Mouse (Mus musculus) forebrain, embryonic 14.5 days (tissue): ENCODE data around the gene Krt90. TPM values are rescaled to one million over a fixed set of nuclear protein-coding genes. Genes with fewer than 3 reads are reported as not detected.

Source experiments
- microRNA-seq: library from miRNA; unstranded; fragments of <30 nt; microRNA quantifications from one replicate; pipeline ENCODE4, GENCODE M21; 2016
- polyA plus RNA-seq: library from polyadenylated mRNA; unstranded; fragments of >200 nt; fragmentation: Nextera tagmentation; extraction: Ambion mirVana; gene quantifications from 2 replicates; pipeline ENCODE4 v1.2.1, GENCODE M21; 2014

Gene Krt90
- polyA plus RNA-seq, 1 experiment from 2014 or later: 0.10 TPM

Small RNA genes within 50 kb of the gene (microRNA-seq; reads per million reads assigned to microRNA genes)
- gene Gm44393: not detected
- gene Gm44460: not detected

Other genes starting within 250 kb of the Krt90 start
- gene Krt80, start 192.8 kb downstream of the Krt90 start, polyA plus RNA-seq: not detected in 2 replicates
- gene Krt7, start 151.9 kb downstream of the Krt90 start, polyA plus RNA-seq: 0.66 and 0.75 TPM in 2 replicates
- gene Krt87, start 124.1 kb downstream of the Krt90 start, polyA plus RNA-seq: 0.12 TPM in 1 of 2 replicates, not detected in the other
- gene Krt88, start 115.2 kb downstream of the Krt90 start, polyA plus RNA-seq: not detected in 2 replicates
- gene Krt81, start 99.2 kb downstream of the Krt90 start, polyA plus RNA-seq: not detected in 2 replicates
- not detected in 2 replicates for gene Krt86, start 89.5 kb downstream of the Krt90 start, polyA plus RNA-seq
- not detected in 2 replicates for gene Krt83, start 71.4 kb downstream of the Krt90 start, polyA plus RNA-seq
- not detected in 2 replicates for gene Gm49425, start 45.7 kb downstream of the Krt90 start, polyA plus RNA-seq
- not detected in 2 replicates for gene Krt84, start 30.1 kb downstream of the Krt90 start, polyA plus RNA-seq
- gene Krt82, start 12.3 kb downstream of the Krt90 start, polyA plus RNA-seq: not detected in 2 replicates
- 0.06 TPM in 1 of 2 replicates, not detected in the other for gene Krt75, start 11.0 kb upstream of the Krt90 start, polyA plus RNA-seq
- gene Gm5414, start 65.2 kb upstream of the Krt90 start, polyA plus RNA-seq: not detected in 2 replicates
- gene Gm5478, start 84.4 kb upstream of the Krt90 start, polyA plus RNA-seq: not detected in 2 replicates
- gene Krt6b, start 117.3 kb upstream of the Krt90 start, polyA plus RNA-seq: not detected in 2 replicates
- gene Krt6a, start 131.4 kb upstream of the Krt90 start, polyA plus RNA-seq: not detected in 2 replicates
- not detected in 2 replicates for gene Krt5, start 149.9 kb upstream of the Krt90 start, polyA plus RNA-seq
- gene Krt71, start 180.2 kb upstream of the Krt90 start, polyA plus RNA-seq: not detected in 2 replicates
- not detected in 2 replicates for gene Krt72, start 223.5 kb upstream of the Krt90 start, polyA plus RNA-seq
- 0.36 and 0.81 TPM in 2 replicates for gene Krt73, start 239.4 kb upstream of the Krt90 start, polyA plus RNA-seq